Mouse (Mus musculus): ENCODE results near the gene Nxnl1.
"Not testable (repeated sequence)": the region's sequence is repeated elsewhere in the genome, so short reads cannot be mapped to it uniquely, and the experiment has no call there.

Gene Nxnl1

GRCm38 (mm10) chr8:71519037-71519825, 47.2 kb downstream of the Nxnl1 start:
- not testable (repeated sequence) for ATAC-seq (ENCODE audit: low TSS enrichment)

GRCm38 (mm10) chr8:71516786-71517185, 49.6 kb downstream of the Nxnl1 start:
- no peak for ATAC-seq (ENCODE audit: low TSS enrichment)

GRCm38 (mm10) chr8:71515043-71515442, 51.4 kb downstream of the Nxnl1 start:
- ATAC-seq (ENCODE audit: low TSS enrichment), result no peak

- ATAC-seq (ENCODE audit: low TSS enrichment), result no peak
Observed at GRCm38 (mm10) chr8:71513018-71513754, 53.2 kb downstream of the Nxnl1 start.

- no peak for ATAC-seq (ENCODE audit: low TSS enrichment)
Observed at GRCm38 (mm10) chr8:71511644-71512043, 54.8 kb downstream of the Nxnl1 start, which contains the start of gene Plvap. Plvap (minus strand) TSS chr8:71511752.

All from frontal cortex, adult (tissue).